Comparison of ENCODE assay signal across 8 mouse cellular contexts in the genomic region with DNA sequence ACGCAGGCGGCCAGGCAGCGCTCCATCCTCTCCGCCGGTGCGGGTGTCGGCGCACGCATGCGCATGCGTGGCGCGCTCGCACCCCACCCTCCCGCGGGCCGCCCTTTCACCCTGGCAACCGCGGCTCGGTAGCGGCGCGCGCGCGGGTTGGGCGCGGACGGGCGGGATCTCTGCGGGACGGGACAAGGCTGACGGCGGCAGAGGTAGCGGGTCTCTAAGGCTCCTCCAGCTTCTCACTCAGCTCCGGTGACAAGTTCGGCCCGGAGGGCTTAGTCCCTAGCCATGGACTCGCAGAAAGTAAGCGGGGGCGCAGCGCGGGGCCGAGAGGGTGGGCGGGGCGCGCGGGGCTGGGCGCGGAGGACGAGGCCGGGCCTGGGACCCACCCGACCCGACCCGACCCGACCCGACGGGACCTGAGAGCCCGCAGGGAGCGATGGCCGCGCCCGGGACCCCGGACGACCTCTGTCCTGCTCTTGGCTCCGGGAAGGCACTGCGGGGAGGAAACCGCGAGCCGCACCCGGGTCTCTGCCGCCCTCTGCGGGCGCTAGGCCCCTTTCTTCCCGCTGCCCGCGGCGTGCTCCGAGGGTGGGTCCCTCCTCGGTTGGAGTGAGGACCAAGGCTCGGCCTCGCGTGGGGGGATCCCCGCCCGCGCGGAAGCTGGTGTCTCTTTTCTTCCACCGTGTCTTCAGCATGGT. TPM values are rescaled to one million over a fixed set of nuclear protein-coding genes. Genes with fewer than 3 reads are reported as not detected.
DNase-seq lines count a peak whose midpoint lies in the region; ATAC-seq and TF ChIP-seq lines count a peak whose summit lies in the region.

Fsd1l (plus strand) TSS at position 156 of the 695 bp plus-strand sequence.

- peak within 1 kb of the TSS; percentile 88 for H3K9ac ChIP-seq in embryonic facial prominence, embryonic 13.5 days
- peak within 1 kb of the TSS; percentile 87 for H3K9ac ChIP-seq in heart, adult 2 months (ENCODE audit: low read depth, low read length)
- H3K9ac ChIP-seq in limb, embryonic 13.5 days: peak within 1 kb of the TSS; percentile 85
- H3K9ac ChIP-seq in midbrain, embryonic 14.5 days (replicated peaks; ENCODE audit: low read length): peak within 1 kb of the TSS; percentile 90

- WGBS in embryonic facial prominence, embryonic 13.5 days: under 1% methylated on average over 71 of the region's 88 CpGs
- under 1% methylated on average over 81 of the region's 88 CpGs for WGBS in heart, adult 2 months
- WGBS in kidney, adult 2 months: under 1% methylated on average over 88 of the region's 88 CpGs
- under 1% methylated on average over 72 of the region's 88 CpGs for WGBS in limb, embryonic 13.5 days
- under 1% methylated on average over 87 of the region's 88 CpGs for WGBS in midbrain, embryonic 14.5 days
- 1% methylated on average over 83 of the region's 88 CpGs for WGBS in spleen, adult 2 months

- peak within 1 kb of the TSS; percentile 83 for H3K4me3 ChIP-seq in embryonic facial prominence, embryonic 13.5 days
- peak within 1 kb of the TSS; percentile 87 for H3K4me3 ChIP-seq in heart, adult 2 months
- H3K4me3 ChIP-seq in kidney, adult 2 months (ENCODE audit: insufficient read depth, low read depth, low read length): peak within 1 kb of the TSS; percentile 86
- peak within 1 kb of the TSS; percentile 75 for H3K4me3 ChIP-seq in limb, embryonic 13.5 days
- H3K4me3 ChIP-seq in midbrain, embryonic 14.5 days (replicated peaks; ENCODE audit: low read depth, low read length): peak within 1 kb of the TSS; percentile 84
- peak within 1 kb of the TSS; percentile 60; the same call in 1 of the 2 replicates for H3K4me3 ChIP-seq in spleen, adult 2 months (ENCODE audit: extremely low read depth, insufficient read depth, insufficient read length)

- H3K4me2 ChIP-seq in embryonic facial prominence, embryonic 13.5 days: peak within 1 kb of the TSS; percentile 76
- peak within 1 kb of the TSS; percentile 77 for H3K4me2 ChIP-seq in limb, embryonic 13.5 days (replicated peaks)
- peak within 1 kb of the TSS; percentile 84 for H3K4me2 ChIP-seq in midbrain, embryonic 14.5 days (ENCODE audit: low read length)

- no peaks in the 10 kb centered on the region for H3K9me3 ChIP-seq in embryonic facial prominence, embryonic 13.5 days
- no peaks in the 10 kb centered on the region for H3K9me3 ChIP-seq in limb, embryonic 13.5 days
- no peaks in the 10 kb centered on the region for H3K9me3 ChIP-seq in midbrain, embryonic 14.5 days (ENCODE audit: control insufficient read depth, low read length)

- TF ChIP-seq CTCF in heart, adult 2 months (IDR thresholded peaks at IDR 0.05): peak; percentile 53
- TF ChIP-seq CTCF in kidney, adult 2 months (conservative IDR thresholded peaks at IDR 0.05; ENCODE audit: insufficient read depth, insufficient read length, low read depth, low read length): peak; percentile 25; the same call in 1 of the 2 replicates
- TF ChIP-seq CTCF in spleen, adult 2 months (IDR thresholded peaks at IDR 0.05; ENCODE audit: extremely low read depth, insufficient read depth, insufficient read length, insufficient replicate concordance): no peak

- peak within 1 kb of the TSS; percentile 64 for H3K27ac ChIP-seq in embryonic facial prominence, embryonic 13.5 days
- H3K27ac ChIP-seq in heart, adult 2 months: peak within 1 kb of the TSS; percentile 88
- peak within 1 kb of the TSS; percentile 15 for H3K27ac ChIP-seq in kidney, adult 2 months (ENCODE audit: insufficient read depth, low read depth, low read length)
- peak within 1 kb of the TSS; percentile 33; the same call in 1 of the 2 replicates for H3K27ac ChIP-seq in limb, embryonic 13.5 days
- peak within 1 kb of the TSS; percentile 94 for H3K27ac ChIP-seq in midbrain, embryonic 14.5 days (replicated peaks; ENCODE audit: low read depth, low read length)
- H3K27ac ChIP-seq in spleen, adult 2 months (ENCODE audit: insufficient read depth, low read length): no peak within 1 kb of the TSS

- ATAC-seq in embryonic facial prominence, embryonic 13.5 days (ENCODE audit: insufficient number of reproducible peaks, insufficient read depth, low FRiP score, low TSS enrichment, low read depth): peak; percentile 74
- ATAC-seq in limb, embryonic 13.5 days (ENCODE audit: low FRiP score, low read depth): peak; percentile 82
- peak; percentile 91 for ATAC-seq in midbrain, embryonic 14.5 days (ENCODE audit: low FRiP score, low TSS enrichment)

- DNase-seq in layer of hippocampus, adult 11-12 months (ENCODE audit: low spot score): peak; percentile 76
- no peak for DNase-seq in layer of hippocampus, adult 9-10 months (ENCODE audit: low spot score)
- peak; percentile 87 to 88 for DNase-seq in heart, adult 2 months
- peak; percentile 73 for DNase-seq in kidney, adult 2 months
- peak; percentile 94 for DNase-seq in midbrain, embryonic 14.5 days
- peak in 1 of 2 experiments; percentile 6 for DNase-seq in spleen, adult 2 months (ENCODE audit: low read depth in 1 of 2, low spot score in 2 of 2)

- 0 out of 2 replicates have a peak, but pooled peaks cover 9% of the 10 kb centered on the region for H3K4me1 ChIP-seq in embryonic facial prominence, embryonic 13.5 days
- H3K4me1 ChIP-seq in heart, adult 2 months (ENCODE audit: control insufficient read depth, insufficient read depth, low read length): peaks cover 11% of the 10 kb centered on the region
- H3K4me1 ChIP-seq in kidney, adult 2 months (ENCODE audit: control insufficient read depth, insufficient read depth, low read length): no peaks in the 10 kb centered on the region
- peaks cover 15% of the 10 kb centered on the region for H3K4me1 ChIP-seq in limb, embryonic 13.5 days
- H3K4me1 ChIP-seq in midbrain, embryonic 14.5 days (ENCODE audit: control insufficient read depth, insufficient read depth, low read length): peaks cover 48% of the 10 kb centered on the region
- H3K4me1 ChIP-seq in spleen, adult 2 months (ENCODE audit: control insufficient read depth, insufficient read depth, insufficient read length): peaks cover 6% of the 10 kb centered on the region

- TF ChIP-seq EP300 in heart, adult 2 months (IDR thresholded peaks at IDR 0.05; ENCODE audit: insufficient read depth, low read depth, low read length): no peak

- H3K79me2 ChIP-seq in heart, adult 2 months (replicated peaks; ENCODE audit: control insufficient read depth, insufficient read depth, low read length): no peaks in the 10 kb centered on the region

- no peaks in the 10 kb centered on the region for H3K36me3 ChIP-seq in embryonic facial prominence, embryonic 13.5 days
- H3K36me3 ChIP-seq in heart, adult 2 months (ENCODE audit: control insufficient read depth, insufficient read depth, low read length): peaks cover 15% of the 10 kb centered on the region
- no peaks in the 10 kb centered on the region for H3K36me3 ChIP-seq in kidney, adult 2 months (ENCODE audit: control insufficient read depth, insufficient read depth, low read length)
- no peaks in the 10 kb centered on the region; the same call in 1 of the 2 replicates for H3K36me3 ChIP-seq in limb, embryonic 13.5 days
- no peaks in the 10 kb centered on the region for H3K36me3 ChIP-seq in midbrain, embryonic 14.5 days (ENCODE audit: control insufficient read depth, insufficient read depth, low read length)
- H3K36me3 ChIP-seq in spleen, adult 2 months (ENCODE audit: control insufficient read depth, insufficient read depth, low read length): no peaks in the 10 kb centered on the region

- TF ChIP-seq POLR2A in heart, adult 2 months (IDR thresholded peaks at IDR 0.05; ENCODE audit: insufficient read depth, low read depth, low read length): peak; percentile 48; the same call in 1 of the 2 replicates
- TF ChIP-seq POLR2A in kidney, adult 2 months (IDR thresholded peaks at IDR 0.05; ENCODE audit: low read depth, low read length): no peak
- TF ChIP-seq POLR2A in spleen, adult 2 months (IDR thresholded peaks at IDR 0.05; ENCODE audit: low read depth, low read length): no peak

- H3K27me3 ChIP-seq in embryonic facial prominence, embryonic 13.5 days: no peaks in the 10 kb centered on the region
- H3K27me3 ChIP-seq in heart, adult 2 months (ENCODE audit: control insufficient read depth, insufficient read depth, low read length): no peaks in the 10 kb centered on the region
- no peaks in the 10 kb centered on the region for H3K27me3 ChIP-seq in kidney, adult 2 months (replicated peaks; ENCODE audit: control insufficient read depth, insufficient read depth, low read length)
- H3K27me3 ChIP-seq in limb, embryonic 13.5 days: no peaks in the 10 kb centered on the region
- H3K27me3 ChIP-seq in midbrain, embryonic 14.5 days (ENCODE audit: control insufficient read depth, insufficient read depth, low read length): no peaks in the 10 kb centered on the region
- H3K27me3 ChIP-seq in spleen, adult 2 months (ENCODE audit: control insufficient read depth, insufficient read depth, low read length): peaks cover 8% of the 10 kb centered on the region

- intact Hi-C loops in heart, adult 2 months (cut with DNase I): loop anchor here (1.0 to 5.0 kb wide), 3 partner anchors 35 to 189 kb away; partner anchors contain the start of gene Slc44a1

RNA-seq across cellular contexts. Expression of gene Fsd1l, which starts in this region (rescaled TPM):
- polyA plus RNA-seq in embryonic facial prominence, embryonic 13.5 days (2015; fragmentation: Nextera tagmentation; extraction: Ambion mirVana): 18.8 and 21.0 TPM in 2 replicates
- 10 to 100 TPM; 48.7 to 48.9 TPM for total RNA-seq in heart, adult 2 months (2021)
- polyA plus RNA-seq in heart, adult 2 months (2012; rRNA removed): 5.8 and 15.8 TPM in 2 replicates
- polyA plus RNA-seq in kidney, adult 2 months (2012; rRNA removed): 0.53 and 0.55 TPM in 2 replicates
- 16.8 and 17.4 TPM in 2 replicates for polyA plus RNA-seq in limb, embryonic 13.5 days (2015; fragmentation: Nextera tagmentation; extraction: Ambion mirVana)
- polyA plus RNA-seq in midbrain, embryonic 14.5 days (2014; fragmentation: Nextera tagmentation; extraction: Ambion mirVana): 37.0 and 41.5 TPM in 2 replicates
- polyA plus RNA-seq in spleen, adult 2 months (2012; rRNA removed): 0.05 and 0.18 TPM in 2 replicates

Comparison
In these comparisons a context has a peak if more than half of its experiments do, and no peak if none do; other contexts are left out.
1. Peak in DNase-seq, H3K4me3 ChIP-seq and H3K27ac ChIP-seq in kidney, adult 2 months; RNA of the gene not detected or under 1 TPM.